Comparison of ENCODE assay signal across 28 mouse cellular contexts in genomic region chr8:49825000-49825399, GRCm38 (mm10).
DNase-seq lines count a peak whose midpoint lies in the region; ATAC-seq and TF ChIP-seq lines count a peak whose summit lies in the region.
"Had no signal": no experiment of that assay in that cellular context is flagged by ENCODE, and none has a peak within 500 bp of the region (broad histone marks: within the 10 kb centered on the region; RNA-seq: fewer than 3 reads in every experiment).

No protein-coding gene starts in this region.

- 0 out of 2 replicates have a peak, but pooled peaks have one; percentile 31 for ATAC-seq in cerebellum, adult (ENCODE audit: insufficient number of reproducible peaks, low FRiP score, low TSS enrichment)
- peak; percentile 60 for ATAC-seq in hindbrain, embryonic 16.5 days
- no peak for ATAC-seq in hindbrain, embryonic 13.5 days (ENCODE audit: low FRiP score)
- ATAC-seq: activated CD4-positive, CD25-positive, alpha-beta regulatory T cell, adult 4 months; forebrain, embryonic 15.5 days; inflammation-experienced regulatory T-cells, adult 6 months; midbrain, embryonic 16.5 days had no signal

- H3K36me3 ChIP-seq in hindbrain, embryonic 16.5 days (ENCODE audit: control insufficient read depth, insufficient read depth, low read length), result no peaks in the 10 kb centered on the region
- H3K36me3 ChIP-seq in hindbrain, embryonic 13.5 days, result no peaks in the 10 kb centered on the region
- H3K36me3 ChIP-seq: forebrain, embryonic 15.5 days; kidney, embryonic 15.5 days; limb, embryonic 13.5 days; lung, embryonic 15.5 days; midbrain, embryonic 10.5 days; neural tube, embryonic 12.5 days had no signal

- H3K27me3 ChIP-seq in hindbrain, embryonic 16.5 days (replicated peaks; ENCODE audit: control insufficient read depth, insufficient read depth, low read length), result no peaks in the 10 kb centered on the region
- no peaks in the 10 kb centered on the region for H3K27me3 ChIP-seq in hindbrain, embryonic 13.5 days
- no peaks in the 10 kb centered on the region for H3K27me3 ChIP-seq in cerebellum, adult 2 months (ENCODE audit: control insufficient read depth, insufficient read depth, low read length)
- H3K27me3 ChIP-seq: CH12.LX; forebrain, embryonic 15.5 days; kidney, embryonic 15.5 days; lung, embryonic 15.5 days; neural tube, embryonic 12.5 days had no signal

- no peaks in the 10 kb centered on the region for H3K4me1 ChIP-seq in hindbrain, embryonic 16.5 days (ENCODE audit: control insufficient read depth, insufficient read depth, low read depth, low read length)
- H3K4me1 ChIP-seq in hindbrain, embryonic 13.5 days (replicated peaks), result peaks cover 5% of the 10 kb centered on the region; the same call in 1 of the 2 replicates
- H3K4me1 ChIP-seq in cerebellum, adult 2 months (ENCODE audit: control insufficient read depth, insufficient read depth, low read length), result 0 out of 2 replicates have a peak, but pooled peaks cover 2% of the 10 kb centered on the region
- H3K4me1 ChIP-seq: kidney, embryonic 15.5 days; limb, embryonic 13.5 days; lung, embryonic 15.5 days; neural tube, embryonic 12.5 days had no signal

- no peak for TF ChIP-seq CTCF in cerebellum, adult 2 months (IDR thresholded peaks at IDR 0.05; ENCODE audit: borderline replicate concordance, insufficient read depth, low read depth, low read length)

- H3K9ac ChIP-seq in hindbrain, embryonic 16.5 days (ENCODE audit: low read depth, low read length), result no peak overlapping the region
- no peak overlapping the region for H3K9ac ChIP-seq in hindbrain, embryonic 13.5 days
- H3K9ac ChIP-seq: forebrain, embryonic 15.5 days; kidney, embryonic 15.5 days; limb, embryonic 13.5 days; lung, embryonic 15.5 days; neural tube, embryonic 12.5 days had no signal

- H3K4me3 ChIP-seq in hindbrain, embryonic 16.5 days (ENCODE audit: low read length), result no peak overlapping the region
- no peak overlapping the region for H3K4me3 ChIP-seq in hindbrain, embryonic 13.5 days
- H3K4me3 ChIP-seq in cerebellum, adult 2 months (replicated peaks; ENCODE audit: insufficient read depth, low read depth, low read length), result no peak overlapping the region
- H3K4me3 ChIP-seq: erythroblast, embryonic 14.5 days; forebrain, embryonic 15.5 days; kidney, embryonic 15.5 days; limb, embryonic 13.5 days; lung, embryonic 15.5 days; midbrain, embryonic 10.5 days; myocyte; neural tube, embryonic 12.5 days had no signal

- no peak overlapping the region for H3K27ac ChIP-seq in hindbrain, embryonic 16.5 days (ENCODE audit: low read depth, low read length)
- no peak overlapping the region for H3K27ac ChIP-seq in hindbrain, embryonic 13.5 days
- H3K27ac ChIP-seq in cerebellum, adult 2 months (ENCODE audit: insufficient read depth, low read length), result no peak overlapping the region
- H3K27ac ChIP-seq: forebrain, embryonic 15.5 days; kidney, embryonic 15.5 days; limb, embryonic 13.5 days; lung, embryonic 15.5 days; midbrain, embryonic 10.5 days; neural tube, embryonic 12.5 days had no signal

- 68% methylated on average over 5 of the region's 5 CpGs for whole genome bisulfite sequencing in hindbrain, embryonic 16.5 days
- WGBS in hindbrain, embryonic 13.5 days, result 79% methylated on average over 5 of the region's 5 CpGs
- WGBS in cerebellum, adult 2 months, result 27% methylated on average over 5 of the region's 5 CpGs

- no peak for TF ChIP-seq POLR2A in cerebellum, adult 2 months (IDR thresholded peaks at IDR 0.05; ENCODE audit: borderline replicate concordance, insufficient read depth, low read length)

- no peak for DNase-seq in cerebellum, adult 8-10 months
- peak; percentile 43 to 65 for DNase-seq in cerebellum, adult 2 months
- peak; percentile 74 to 76 for DNase-seq in cerebellum, postnatal 25 days
- no peak for DNase-seq in kidney, adult 18-20 months
- no peak for DNase-seq in adipocyte (ENCODE audit: low spot score)
- DNase-seq: adrenal gland, postnatal 10 days; gastrocnemius, postnatal 10 days; kidney, adult 11 months; right cerebral cortex, adult 18-20 months; spleen, adult 18-20 months; thymus, adult 18-20 months; thymus, postnatal 25 days had no signal

- no peak overlapping the region for H3K4me2 ChIP-seq in hindbrain, embryonic 16.5 days (ENCODE audit: low read length)
- H3K4me2 ChIP-seq in hindbrain, embryonic 13.5 days, result no peak overlapping the region
- H3K4me2 ChIP-seq: forebrain, embryonic 15.5 days; kidney, embryonic 15.5 days; limb, embryonic 13.5 days; liver, embryonic 11.5 days; lung, embryonic 15.5 days; neural tube, embryonic 12.5 days had no signal

- H3K9me3 ChIP-seq in hindbrain, embryonic 16.5 days (ENCODE audit: control insufficient read depth, low read length), result no peaks in the 10 kb centered on the region
- H3K9me3 ChIP-seq in hindbrain, embryonic 13.5 days, result no peaks in the 10 kb centered on the region
- H3K9me3 ChIP-seq: forebrain, embryonic 15.5 days; kidney, embryonic 15.5 days; limb, embryonic 13.5 days; lung, embryonic 15.5 days; midbrain, embryonic 10.5 days; neural tube, embryonic 12.5 days had no signal

Comparison
In these comparisons a context has a peak if more than half of its experiments do, and no peak if none do; other contexts are left out.
1. DNase-seq: peak in cerebellum, adult 2 months (2 of 2) and cerebellum, postnatal 25 days (2 of 2); none in cerebellum, adult 8-10 months (single experiment), kidney, adult 18-20 months (single experiment) and adipocyte (single experiment).